Mouse (Mus musculus) thymus, adult 2 months (tissue): ENCODE data around the gene Pax7.

Experiments
- CTCF ChIP-seq: fragments of 200-500 bp; IDR thresholded peaks from 2 replicates; pipeline ENCODE4 v1.5.1; 2012; ENCODE audit warnings: mild to moderate bottlenecking, control low read depth, low read length, moderate library complexity, borderline replicate concordance; ENCODE audit not compliant: control insufficient read depth, poor library complexity, insufficient read depth; ENCODE audit errors: extremely low read depth
- POLR2A ChIP-seq: fragments of 200-500 bp; IDR thresholded peaks from 2 replicates; pipeline ENCODE4 v1.6.1; 2012; ENCODE audit warnings: mild to moderate bottlenecking, low read length, control low read depth, moderate library complexity; ENCODE audit not compliant: control insufficient read depth, poor library complexity, insufficient read depth; ENCODE audit errors: extremely low read depth

DNA sequence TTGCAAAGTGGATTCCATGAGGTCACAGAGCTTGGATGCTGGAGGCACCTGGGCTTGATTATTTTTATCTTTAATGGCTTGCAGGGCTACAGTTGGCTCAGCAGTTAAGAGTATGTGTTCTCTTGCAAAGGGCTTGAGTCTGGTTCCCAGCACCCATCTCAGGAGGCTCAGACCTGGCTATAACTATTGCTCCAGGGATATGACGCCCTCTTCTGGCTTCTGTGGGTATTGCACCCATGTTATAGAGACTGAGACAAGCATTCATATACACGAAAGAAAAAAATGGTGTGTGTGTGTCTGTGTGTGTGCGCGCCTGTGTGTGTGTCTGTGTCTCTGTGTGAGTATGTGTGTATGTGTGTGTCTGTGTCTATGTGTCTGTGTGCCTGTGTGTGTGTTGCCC, 7.1 kb upstream of the Pax7 start:
- TF ChIP-seq POLR2A: no peak
- TF ChIP-seq CTCF: no peak
